Mouse (Mus musculus) kidney, adult 2 months (tissue): ENCODE measurements around the gene Krtap19-3. TPM values are rescaled to one million over a fixed set of nuclear protein-coding genes. Genes with fewer than 3 reads are reported as not detected.

Experiments
- DNase-seq: peaks from one replicate; pipeline ENCODE4 v3.0.0; 2021
- H3K27ac ChIP-seq: fragments of 200-500 bp; 2 replicates; pipeline ENCODE4 v1.5.1; 2012; ENCODE audit warnings: low read depth, low read length, control low read depth, inconsistent platforms; ENCODE audit not compliant: insufficient read depth
- H3K27me3 ChIP-seq: fragments of 200-500 bp; replicated peaks from 2 replicates; pipeline ENCODE4 v1.6.1; 2012; ENCODE audit warnings: mild to moderate bottlenecking, moderate library complexity, low read length, inconsistent platforms; ENCODE audit not compliant: control insufficient read depth, insufficient read depth
- H3K36me3 ChIP-seq: fragments of 200-500 bp; 2 replicates; pipeline ENCODE4 v1.6.1; 2012; ENCODE audit warnings: mild to moderate bottlenecking, moderate library complexity, low read length, inconsistent platforms; ENCODE audit not compliant: control insufficient read depth, insufficient read depth
- H3K4me1 ChIP-seq: fragments of 200-500 bp; 2 replicates; pipeline ENCODE4 v1.6.1; 2011; ENCODE audit warnings: low read length; ENCODE audit not compliant: control insufficient read depth, insufficient read depth
- H3K4me3 ChIP-seq: fragments of 200-500 bp; 2 replicates; pipeline ENCODE4 v1.5.1; 2011; ENCODE audit warnings: mild to moderate bottlenecking, low read depth, low read length, control low read depth; ENCODE audit not compliant: insufficient read depth
- CTCF ChIP-seq: fragments of 200-500 bp; conservative IDR thresholded peaks from 2 replicates; pipeline ENCODE4 v1.5.1; 2011; ENCODE audit warnings: low read depth, mild to moderate bottlenecking, control low read depth, low read length, moderate library complexity, mixed read lengths; ENCODE audit not compliant: insufficient read depth, insufficient read length
- POLR2A ChIP-seq: fragments of 200-500 bp; IDR thresholded peaks from one replicate; pipeline ENCODE4 v1.6.1; 2011; ENCODE audit warnings: low read depth, low read length, control low read depth
- WGBS: fragments of 180-500 bp; shearing (Covaris S2); methylation state at CpG from one replicate; pipeline ENCODE4 v1.1.7; 2018; 5-methylcytosine and 5-hydroxymethylcytosine counted together
- polyA plus RNA-seq: library from polyadenylated mRNA; depleted of rRNA; stranded (reverse); fragments of >200 nt; gene quantifications from 2 replicates; pipeline ENCODE4 v1.2.3, GENCODE M21; 2012; rRNA removed

Krtap19-3 gene
- polyA plus RNA-seq, 1 experiment, result not detected

GRCm38 (mm10) chr16:88851450-88851849, 26.4 kb downstream of the Krtap19-3 start:
- Histone ChIP-seq H3K4me3 (no peak overlapping the region), H3K36me3 (no peaks in the 10 kb centered on the region), H3K4me1 (no peaks in the 10 kb centered on the region), H3K27me3 (no peaks in the 10 kb centered on the region), H3K27ac (no peak overlapping the region)
- WGBS, result 16% methylated on average over 5 of the region's 5 CpGs
- peak; percentile 36 for DNase-seq
- TF ChIP-seq POLR2A (no peak), CTCF (peak; percentile 62)

DNA sequence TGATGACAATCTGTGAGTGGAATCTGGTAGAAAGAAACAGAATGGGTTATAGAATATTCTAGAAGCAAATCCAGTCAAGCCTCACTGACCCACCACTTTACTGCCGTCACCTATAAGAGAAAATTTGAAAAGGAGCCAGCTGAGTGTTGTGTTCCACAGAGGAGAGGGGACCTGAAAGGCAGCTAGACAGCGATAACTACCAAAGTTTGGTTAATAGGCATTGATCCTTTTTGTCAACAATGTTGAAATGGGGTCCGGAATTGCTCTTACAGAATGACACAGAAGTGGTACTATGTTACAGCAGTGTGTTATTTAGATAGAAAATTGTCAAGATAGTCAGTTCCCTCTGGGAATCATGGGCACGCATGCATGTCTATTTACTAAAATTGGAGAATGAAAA, 29.3 kb downstream of the Krtap19-3 start:
- H3K27me3 ChIP-seq, result no peaks in the 10 kb centered on the region
- no peaks in the 10 kb centered on the region for H3K4me1 ChIP-seq
- no peaks in the 10 kb centered on the region for H3K36me3 ChIP-seq
- no peak for DNase-seq
- WGBS, result 84% methylated on average over 4 of the region's 4 CpGs
- TF ChIP-seq POLR2A (no peak), CTCF (no peak)
- H3K27ac ChIP-seq, result no peak overlapping the region
- no peak overlapping the region for H3K4me3 ChIP-seq

DNA sequence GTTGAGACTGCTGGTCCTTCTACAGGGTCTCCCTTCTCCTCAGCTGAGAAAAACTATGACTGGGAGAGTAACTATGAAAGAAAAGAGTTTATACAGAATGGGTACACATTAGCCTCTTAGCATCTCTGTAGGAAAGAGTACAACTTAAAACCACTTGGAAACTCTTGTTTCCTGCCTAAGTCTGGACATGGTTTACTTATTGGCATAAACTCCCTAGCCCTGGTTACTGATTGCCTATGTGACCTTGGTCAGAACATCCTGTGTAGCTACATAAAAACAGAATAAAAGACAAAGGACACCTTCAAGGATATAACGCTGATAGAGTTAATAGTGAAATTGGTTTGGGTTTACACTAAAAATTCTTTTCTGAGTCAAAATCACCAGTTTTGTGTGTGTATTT, 30.5 kb downstream of the Krtap19-3 start:
- H3K36me3 ChIP-seq, result no peaks in the 10 kb centered on the region
- no peaks in the 10 kb centered on the region for H3K27me3 ChIP-seq
- no peak overlapping the region for H3K4me3 ChIP-seq
- DNase-seq, result peak; percentile 67
- H3K27ac ChIP-seq, result no peak overlapping the region
- no peak for TF ChIP-seq POLR2A
- TF ChIP-seq CTCF, result no peak
- 49% methylated on average over 1 of the region's 1 CpGs for WGBS
- no peaks in the 10 kb centered on the region for H3K4me1 ChIP-seq

Other genes starting within 250 kb of the Krtap19-3 start
- gene Krtap26-1, start 230.2 kb downstream of the Krtap19-3 start, polyA plus RNA-seq, result not detected in 2 replicates
- not detected in 2 replicates for gene Krtap27-1, start 206.4 kb downstream of the Krtap19-3 start, polyA plus RNA-seq
- gene 2310061N02Rik, start 170.1 kb downstream of the Krtap19-3 start, polyA plus RNA-seq, result not detected in 2 replicates
- not detected in 2 replicates for gene Krtap13-1, start 149.2 kb downstream of the Krtap19-3 start, polyA plus RNA-seq
- not detected in 2 replicates for gene Krtap13, start 126.4 kb downstream of the Krtap19-3 start, polyA plus RNA-seq
- gene 2310034C09Rik, start 119.2 kb downstream of the Krtap19-3 start, polyA plus RNA-seq, result not detected in 2 replicates
- gene 2310057N15Rik, start 103.8 kb downstream of the Krtap19-3 start, polyA plus RNA-seq, result not detected in 2 replicates
- not detected in 2 replicates for gene Gm5965, start 100.1 kb downstream of the Krtap19-3 start, polyA plus RNA-seq
- gene Gm20741, start 65.8 kb downstream of the Krtap19-3 start, polyA plus RNA-seq, result not detected in 2 replicates
- gene Krtap15, start 57.8 kb downstream of the Krtap19-3 start, polyA plus RNA-seq, result not detected in 2 replicates
- not detected in 2 replicates for gene Krtap14, start 51.9 kb downstream of the Krtap19-3 start, polyA plus RNA-seq
- gene Krtap19-1, start 8.6 kb downstream of the Krtap19-3 start, polyA plus RNA-seq, result not detected in 2 replicates
- not detected in 2 replicates for gene Krtap19-2, start 3.8 kb downstream of the Krtap19-3 start, polyA plus RNA-seq
- gene Krtap19-4, start 7.1 kb upstream of the Krtap19-3 start, polyA plus RNA-seq, result not detected in 2 replicates
- gene Krtap19-5, start 18.4 kb upstream of the Krtap19-3 start, polyA plus RNA-seq, result not detected in 2 replicates
- gene Krtap19-9b, start 54.2 kb upstream of the Krtap19-3 start, polyA plus RNA-seq, result not detected in 2 replicates
- gene Krtap16-3, start 84.8 kb upstream of the Krtap19-3 start, polyA plus RNA-seq, result not detected in 2 replicates
- not detected in 2 replicates for gene Krtap22-2, start 132.7 kb upstream of the Krtap19-3 start, polyA plus RNA-seq
- not detected in 2 replicates for gene Gm10229, start 137.2 kb upstream of the Krtap19-3 start, polyA plus RNA-seq
- not detected in 2 replicates for gene Krtap6-1, start 153.7 kb upstream of the Krtap19-3 start, polyA plus RNA-seq
- gene Gm10228, start 163.4 kb upstream of the Krtap19-3 start, polyA plus RNA-seq, result not detected in 2 replicates
- not detected in 2 replicates for gene Krtap6-5, start 169.8 kb upstream of the Krtap19-3 start, polyA plus RNA-seq
- not detected in 2 replicates for gene 1110025L11Rik, start 186.0 kb upstream of the Krtap19-3 start, polyA plus RNA-seq
- not detected in 2 replicates for gene Krtap6-3, start 206.0 kb upstream of the Krtap19-3 start, polyA plus RNA-seq